Mouse (Mus musculus) G1E (cell line): ENCODE results near the gene 9930021J03Rik.

ENCODE experiments used
- CTCF ChIP-seq: IDR thresholded peaks from 2 replicates; pipeline ENCODE4 v1.5.1; 2012; ENCODE audit warnings: low read depth, low read length, inconsistent platforms, mixed read lengths
- GATA1 ChIP-seq: IDR thresholded peaks from 2 replicates; pipeline ENCODE4 v1.6.1; 2012; ENCODE audit warnings: borderline replicate concordance, low read length, inconsistent platforms, mixed read lengths
- GATA2 ChIP-seq: IDR thresholded peaks from 2 replicates; pipeline ENCODE4 v1.6.1; 2012; ENCODE audit warnings: low read depth, low read length, inconsistent platforms, borderline replicate concordance
- POLR2AphosphoS5 ChIP-seq: IDR thresholded peaks from 2 replicates; pipeline ENCODE4 v1.6.1; 2012; ENCODE audit warnings: low read depth, low read length, inconsistent platforms; ENCODE audit not compliant: insufficient replicate concordance
- TAL1 ChIP-seq: conservative IDR thresholded peaks from 2 replicates; pipeline ENCODE4 v1.6.1; 2012; ENCODE audit warnings: low read depth, low read length, inconsistent platforms, mixed read lengths

DNA sequence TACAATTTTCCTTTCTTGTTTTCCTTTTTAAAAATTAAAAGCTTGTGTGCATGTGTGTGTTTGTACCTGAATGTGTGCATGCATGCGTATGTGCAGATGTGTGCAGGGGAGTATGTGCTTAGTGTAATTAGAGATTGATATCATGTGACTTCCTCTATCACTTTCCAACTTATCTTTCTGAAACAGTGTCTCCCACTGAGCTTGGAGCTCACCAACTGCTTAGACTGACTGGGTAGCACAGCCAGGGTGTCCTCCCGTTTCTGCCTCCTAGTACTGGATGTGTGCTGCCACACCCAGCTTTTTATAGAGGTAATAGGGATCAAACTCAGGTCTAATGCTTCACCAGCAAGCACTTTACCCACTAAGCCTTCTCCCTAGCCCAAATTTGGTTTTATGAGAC is 22.9 kb downstream of the 9930021J03Rik start:
- TF ChIP-seq POLR2AphosphoS5, result no peak
- TF ChIP-seq CTCF, result no peak
- no peak for TF ChIP-seq GATA1
- TF ChIP-seq GATA2, result no peak
- TF ChIP-seq TAL1, result peak; percentile 44
